Mouse (Mus musculus) lung, postnatal 10 days (tissue): ENCODE measurements around the gene Exoc3l.

Experiments
- DNase-seq: peaks from one replicate; pipeline ENCODE4 v3.0.0; 2021

Exoc3l gene

DNA sequence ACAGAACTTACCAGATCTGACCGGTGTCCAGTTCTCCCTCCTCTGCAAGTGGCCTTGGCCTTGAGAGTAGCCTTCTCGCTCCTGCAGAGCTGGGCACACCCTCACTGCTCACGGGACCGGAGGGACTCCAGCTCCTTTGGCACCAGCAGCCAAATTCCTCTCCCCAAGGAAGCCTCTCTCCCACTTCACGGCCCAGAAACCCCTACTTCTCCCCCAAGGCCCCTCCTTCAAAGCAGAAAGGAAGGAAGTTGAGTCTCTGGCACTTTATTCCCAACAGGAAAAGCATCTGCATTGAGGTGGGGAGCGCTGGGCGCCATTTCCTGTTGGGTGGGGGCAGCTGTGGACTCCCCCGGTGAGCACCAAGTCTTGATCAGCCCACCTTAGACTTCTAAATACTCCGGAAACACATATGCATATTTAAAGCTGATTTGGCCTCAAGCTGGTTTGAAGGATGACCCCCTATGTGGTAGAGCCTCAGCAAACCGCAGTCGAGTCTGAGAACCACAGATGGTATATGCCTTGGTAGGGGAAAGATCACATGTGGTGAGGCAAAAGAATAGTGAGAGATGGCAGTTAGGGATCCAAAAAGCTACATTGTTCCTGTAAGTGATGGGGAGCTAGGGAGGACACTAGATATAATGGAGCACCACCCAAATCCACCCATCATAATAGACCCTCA lies at the start of gene Exoc3l:
Exoc3l (minus strand) TSS at position 207 of the 679 bp plus-strand sequence.
- DNase-seq, result peak; percentile 61

DNA sequence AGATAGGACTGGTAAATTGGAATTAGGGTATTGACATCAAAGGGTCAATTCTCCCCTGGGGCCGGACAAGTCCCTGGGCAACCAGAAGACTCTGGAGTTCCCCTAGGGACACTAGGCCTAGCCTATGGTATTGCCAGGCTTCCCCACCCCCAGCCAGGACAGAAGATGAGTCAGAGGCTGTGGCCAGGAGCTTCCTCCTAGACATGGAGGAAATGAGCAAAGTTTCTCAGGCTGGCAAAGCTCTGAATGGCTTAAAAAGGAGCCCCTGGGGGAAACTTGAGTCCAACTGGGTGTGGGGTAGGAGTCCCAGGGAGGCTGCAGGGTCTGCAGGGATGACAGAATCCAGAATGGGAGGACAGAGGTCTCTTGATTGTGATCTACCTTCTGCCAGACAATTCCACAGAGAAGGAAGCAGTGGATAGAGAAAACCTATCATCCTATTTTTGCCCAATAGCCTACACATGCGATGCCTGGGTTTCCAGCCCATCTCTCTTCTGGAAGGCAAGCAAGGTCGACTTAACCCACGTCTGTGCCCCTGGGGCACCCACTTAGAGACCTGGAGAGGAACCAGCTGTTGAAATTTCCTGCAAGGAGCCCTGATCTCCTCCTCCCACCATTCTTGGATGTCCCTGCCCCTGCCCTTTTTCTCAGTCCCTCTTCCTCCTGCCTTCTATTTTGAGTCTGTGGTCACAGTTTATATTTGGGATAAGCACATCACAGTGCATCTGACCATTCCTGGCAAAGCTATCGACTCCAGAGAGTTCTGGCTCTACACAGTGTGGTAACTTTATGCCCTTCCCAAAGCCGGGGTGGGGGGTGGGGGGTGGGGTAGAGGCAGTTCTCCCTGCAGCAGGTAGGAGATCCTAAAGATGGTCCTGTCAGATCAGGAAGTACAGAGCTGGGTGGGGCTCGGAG lies 49.4 kb upstream of the Exoc3l start:
- DNase-seq, result peak; percentile 76

DNA sequence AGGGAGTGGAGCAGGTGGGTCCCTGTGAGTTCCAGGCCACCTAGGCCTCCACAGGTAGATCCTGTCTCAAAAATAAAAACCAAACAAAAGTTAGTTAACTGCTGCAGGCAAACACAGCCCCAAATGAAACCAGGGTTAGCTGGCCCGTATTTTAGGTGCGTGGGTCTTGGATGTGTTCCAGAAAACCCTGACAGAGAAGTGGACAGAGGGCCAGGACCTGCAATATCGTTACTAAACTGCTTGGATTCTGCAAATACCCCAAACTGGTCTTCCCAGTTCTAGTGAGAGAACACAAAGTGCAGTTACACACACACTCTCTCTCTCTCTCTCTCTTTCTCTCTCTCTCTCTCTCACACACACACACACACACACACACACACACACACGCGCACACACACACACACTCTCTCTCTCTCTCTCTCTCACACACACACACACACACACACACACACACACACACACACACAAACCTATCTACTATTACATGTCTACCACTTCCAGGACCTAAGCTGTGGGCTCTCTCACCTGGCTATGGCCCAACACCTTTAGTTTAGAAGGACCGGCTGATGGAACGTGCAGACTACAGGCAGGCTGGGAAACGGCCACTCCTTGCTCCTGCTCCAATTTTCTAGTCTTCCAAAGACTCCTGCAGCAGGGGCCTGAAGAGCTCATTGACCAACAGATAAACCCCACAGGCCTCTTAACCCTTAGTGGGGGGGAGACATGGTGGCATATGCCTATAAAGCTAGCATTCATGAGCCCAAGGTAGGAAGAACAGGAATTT lies 48.1 kb upstream of the Exoc3l start:
- no peak for DNase-seq

DNA sequence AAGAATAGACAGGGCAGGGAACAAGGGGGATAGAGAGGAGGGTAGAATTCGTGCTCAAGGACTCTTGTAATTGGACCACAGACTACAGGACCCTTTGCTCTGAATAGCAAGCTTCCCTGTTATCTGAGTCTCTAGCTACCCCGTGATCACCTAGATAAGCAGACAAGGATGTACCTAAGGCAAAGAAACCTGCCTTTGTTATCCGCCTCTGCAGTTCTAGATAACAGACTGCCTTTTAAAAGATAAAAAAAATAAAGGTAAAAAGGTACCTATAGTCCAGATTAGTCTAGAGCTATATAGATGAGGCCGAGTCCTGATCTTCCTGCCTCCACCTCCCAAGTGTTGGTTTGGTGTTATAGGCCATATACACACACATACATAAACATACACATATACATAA lies 46.9 kb upstream of the Exoc3l start:
- DNase-seq, result no peak

DNA sequence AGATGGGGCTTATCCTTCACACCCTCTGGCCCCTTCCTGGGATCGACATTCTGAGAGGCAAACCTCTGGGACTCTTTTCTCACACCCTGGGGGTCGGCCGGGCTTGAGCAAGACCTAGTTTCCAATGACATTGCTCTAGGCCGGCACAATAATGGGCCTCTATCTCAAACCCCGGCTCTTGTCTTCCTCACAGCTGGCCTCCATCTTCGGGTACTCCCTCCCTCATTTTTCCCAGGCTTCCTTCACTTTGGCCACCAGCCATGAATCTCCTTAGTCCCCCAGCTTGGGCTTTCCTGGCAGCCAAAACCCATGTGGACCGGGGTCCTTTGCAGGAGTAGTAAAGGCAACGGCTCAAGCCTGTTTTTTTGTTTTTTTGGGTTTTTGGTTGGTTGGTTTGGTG lies 45.5 kb upstream of the Exoc3l start:
- peak; percentile 88 for DNase-seq

DNA sequence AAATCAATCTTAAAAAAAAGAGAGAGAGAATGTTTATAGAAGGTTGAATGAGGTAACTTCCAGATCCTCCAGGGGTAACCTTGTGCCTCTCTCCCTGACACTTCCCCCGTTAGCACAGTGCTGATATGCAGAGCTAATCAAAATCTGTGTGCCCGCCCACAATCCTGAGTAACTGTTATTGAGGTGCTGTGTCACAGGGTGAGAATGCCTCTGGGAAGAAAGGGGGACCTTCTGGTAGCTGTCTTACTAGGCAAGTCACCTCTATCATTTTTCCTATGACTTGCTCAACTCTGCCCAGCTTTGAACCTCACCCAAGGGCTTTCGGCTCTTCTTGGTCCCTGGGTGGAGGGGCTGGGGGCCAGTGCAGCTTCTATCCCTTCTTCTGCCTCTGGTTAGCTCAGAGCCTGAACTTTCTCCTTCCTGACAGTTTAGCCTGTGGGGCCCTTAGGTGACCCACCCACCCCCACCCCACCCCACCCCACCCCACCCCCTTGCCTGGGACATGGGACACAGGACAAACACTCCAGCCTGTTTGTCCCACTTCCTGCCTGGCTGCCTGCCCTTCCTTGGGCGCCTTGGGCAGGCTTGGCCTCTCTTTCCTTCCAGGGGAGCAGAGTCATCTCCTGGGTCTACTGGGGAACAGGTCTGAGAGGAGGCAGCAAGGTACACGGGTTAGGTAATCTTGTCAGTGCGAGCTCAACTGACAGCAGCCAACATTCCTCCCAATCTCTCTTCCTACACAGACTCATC lies 44.2 kb upstream of the Exoc3l start:
- DNase-seq, result peak; percentile 89

DNA sequence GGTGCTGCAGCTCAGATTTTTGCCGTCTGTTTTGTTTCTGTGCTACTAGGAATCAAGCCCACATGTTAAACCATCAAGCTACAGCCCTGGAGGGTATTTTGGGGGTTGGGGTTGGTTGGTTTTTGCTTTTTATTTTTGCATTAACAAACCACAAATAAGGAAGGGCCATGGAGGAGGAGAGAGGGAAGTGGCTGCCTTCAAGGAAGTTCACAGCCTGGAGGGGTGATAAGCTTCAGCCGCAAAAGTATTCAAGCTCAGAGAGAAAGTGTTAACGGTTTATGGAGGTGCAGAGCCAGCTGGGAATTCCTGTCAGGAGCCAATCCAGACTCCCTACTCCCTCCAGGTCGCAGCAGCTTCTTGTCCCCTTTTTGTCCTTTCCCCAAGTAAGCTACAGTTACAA lies 43.1 kb upstream of the Exoc3l start:
- no peak for DNase-seq

DNA sequence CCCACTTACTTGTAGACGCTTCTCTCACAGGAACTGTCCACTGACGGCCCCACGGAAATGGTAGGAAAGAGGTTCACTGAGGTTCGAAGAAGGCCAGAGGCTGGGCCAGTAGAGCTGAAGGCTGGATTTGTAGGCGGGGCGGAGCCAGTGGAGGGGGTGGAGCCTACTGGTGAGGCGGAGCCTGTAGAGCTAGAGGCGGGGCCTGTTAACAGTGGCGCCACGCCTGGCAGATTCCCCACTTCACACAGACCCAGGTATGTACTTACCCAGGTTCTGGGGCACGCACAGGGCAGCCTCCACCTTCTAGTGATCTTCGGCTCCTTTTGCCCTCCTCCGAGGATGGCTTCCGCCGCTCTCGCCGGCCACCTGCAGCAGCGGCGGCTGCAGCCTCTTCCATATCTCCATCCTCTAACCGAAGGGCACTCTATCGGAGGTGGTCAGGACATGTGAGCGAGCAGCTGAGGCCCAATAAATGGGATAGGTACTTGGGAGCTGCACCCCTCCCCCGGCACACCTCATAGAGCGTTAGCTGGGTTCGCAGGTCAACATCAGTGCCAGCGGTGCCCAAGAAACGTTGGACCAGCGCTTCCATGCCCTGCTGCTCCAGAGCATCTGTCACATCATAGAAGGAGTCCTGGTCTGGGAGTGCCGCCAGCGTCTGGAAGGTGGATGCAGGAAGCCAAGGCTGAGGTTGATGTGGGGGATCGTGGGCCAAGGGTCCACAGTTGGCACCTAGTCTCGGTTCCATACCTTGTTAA lies 40.7 kb upstream of the Exoc3l start:
- DNase-seq, result peak; percentile 58

DNA sequence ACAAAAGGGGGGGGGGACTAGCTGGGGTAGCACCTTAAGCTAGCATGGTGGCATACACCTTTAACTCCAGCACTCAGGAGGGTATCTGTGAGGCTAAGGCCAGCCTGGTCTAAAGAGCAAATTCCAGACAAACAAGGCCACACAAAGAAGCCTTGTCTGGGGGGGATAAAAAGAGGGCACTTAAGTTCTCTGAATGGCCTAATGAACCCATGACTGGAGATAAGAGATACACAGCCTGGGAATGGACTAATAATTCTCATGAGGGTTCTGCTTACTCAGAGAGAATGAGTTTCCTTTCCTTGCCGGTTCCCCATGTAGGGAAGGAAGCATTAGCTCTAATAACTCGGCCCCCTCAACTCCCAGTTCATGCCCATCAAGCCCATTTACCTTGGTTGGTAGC lies 36.6 kb upstream of the Exoc3l start:
- no peak for DNase-seq

DNA sequence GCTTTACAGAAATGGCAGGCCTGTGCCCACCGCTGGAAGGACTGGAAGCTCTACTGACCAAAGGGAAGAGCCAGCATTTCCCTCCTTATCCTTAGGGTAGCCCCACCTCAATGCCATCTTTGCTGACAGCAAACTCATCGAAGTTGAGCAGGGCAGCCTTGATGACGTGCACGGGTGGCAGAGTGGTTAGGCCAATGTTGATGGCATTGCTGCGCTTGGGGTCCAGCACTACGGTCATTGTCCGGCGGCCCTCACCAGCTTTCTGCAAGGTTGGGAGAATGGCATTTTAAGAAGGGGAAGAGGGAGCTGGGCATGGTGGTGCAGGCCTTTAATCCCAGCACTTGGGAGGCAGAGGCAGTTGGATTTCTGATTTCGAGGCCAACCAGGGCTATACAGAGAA lies 36.0 kb upstream of the Exoc3l start:
- no peak for DNase-seq

DNA sequence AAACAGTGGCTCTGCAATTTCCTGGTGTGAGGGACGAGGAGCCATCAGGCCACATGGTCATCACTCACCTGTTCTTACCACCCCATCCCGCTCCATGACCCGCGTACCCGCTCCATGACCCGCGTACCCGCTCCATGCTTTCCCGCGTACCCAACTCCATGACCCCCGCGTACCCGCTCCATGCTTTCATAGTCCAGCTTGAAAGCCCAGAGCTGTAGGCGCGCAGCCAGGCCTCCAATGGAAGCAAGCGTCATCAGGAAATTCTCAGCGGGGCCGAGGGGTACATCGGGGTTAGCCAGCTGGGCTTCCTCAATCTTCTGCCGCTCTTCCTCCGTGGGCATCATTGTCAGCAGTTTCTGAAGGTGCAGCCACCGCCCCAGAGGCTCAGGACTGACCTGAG lies 35.6 kb upstream of the Exoc3l start:
- DNase-seq, result no peak

DNA sequence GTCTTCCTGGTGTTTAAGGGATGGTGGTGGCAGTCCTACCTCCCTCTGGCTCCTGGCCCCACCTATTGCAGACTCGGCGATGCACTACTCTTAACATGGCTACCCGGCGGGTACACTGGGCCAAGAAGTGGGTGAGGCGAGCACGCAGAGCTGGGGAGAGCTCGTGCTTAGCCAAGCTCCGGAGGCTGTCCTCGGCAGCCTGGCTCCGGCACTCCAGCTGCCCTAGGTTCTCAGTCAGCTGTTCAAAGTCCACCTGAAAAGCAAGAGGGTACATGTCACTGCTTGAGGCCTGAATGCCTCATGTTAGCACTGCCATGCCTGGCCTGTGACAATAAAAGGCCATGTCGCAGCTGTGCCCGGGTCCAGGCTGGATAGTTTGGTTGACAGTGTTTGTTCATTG lies 34.4 kb upstream of the Exoc3l start:
- DNase-seq, result no peak

DNA sequence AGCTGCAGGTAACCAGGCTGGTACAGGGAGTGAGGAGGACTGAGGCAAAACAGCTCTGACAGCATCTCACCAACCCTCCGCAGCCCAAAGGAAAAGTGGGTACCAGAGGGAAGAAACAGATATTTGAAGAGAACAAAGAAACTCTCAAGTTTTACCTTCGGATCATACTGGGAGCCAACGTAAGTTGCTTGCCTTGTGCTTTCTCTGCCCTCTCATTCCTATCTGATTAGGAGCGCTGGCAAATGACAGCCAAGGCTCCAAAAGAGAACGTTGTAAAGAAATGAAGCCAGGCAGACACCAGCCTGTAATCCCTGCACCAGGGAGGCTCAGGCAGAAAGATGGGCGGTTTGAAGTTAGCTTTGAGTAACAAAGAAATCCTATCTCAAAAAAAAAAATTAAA lies 31.1 kb upstream of the Exoc3l start:
- no peak for DNase-seq

DNA sequence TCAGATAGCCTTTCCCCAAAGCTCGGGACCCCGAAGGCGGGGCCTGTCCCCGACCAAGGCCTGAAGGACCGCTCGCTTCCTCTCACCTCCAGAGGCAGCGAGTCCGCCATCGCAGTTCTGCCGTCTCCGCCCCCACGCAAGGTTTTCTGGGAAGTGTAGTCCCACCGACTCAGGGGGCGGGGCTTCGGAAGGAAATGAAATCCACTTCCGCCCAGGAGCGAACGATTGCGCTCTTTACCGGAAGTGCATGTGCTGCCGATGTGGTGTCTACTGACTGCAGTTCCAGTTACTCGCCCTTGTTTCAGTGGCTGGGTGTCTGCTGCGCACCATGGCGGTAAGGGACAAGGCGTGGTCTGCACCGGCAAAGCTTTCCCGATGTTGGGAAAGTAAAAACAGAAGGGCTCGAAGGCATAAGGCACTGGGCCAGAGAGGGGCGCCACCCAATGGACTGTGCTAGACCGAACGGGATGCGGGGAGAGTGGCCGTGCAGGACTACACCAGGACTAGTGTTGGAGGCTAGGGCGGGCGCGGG lies 30.3 kb upstream of the Exoc3l start, which contains the start of the genes Lrrc29 and Tmem208:
Lrrc29 (minus strand) TSS at position 138 of the 532 bp plus-strand sequence.
Tmem208 (plus strand) TSS at position 214 of the 532 bp plus-strand sequence.
- DNase-seq, result peak; percentile 99

DNA sequence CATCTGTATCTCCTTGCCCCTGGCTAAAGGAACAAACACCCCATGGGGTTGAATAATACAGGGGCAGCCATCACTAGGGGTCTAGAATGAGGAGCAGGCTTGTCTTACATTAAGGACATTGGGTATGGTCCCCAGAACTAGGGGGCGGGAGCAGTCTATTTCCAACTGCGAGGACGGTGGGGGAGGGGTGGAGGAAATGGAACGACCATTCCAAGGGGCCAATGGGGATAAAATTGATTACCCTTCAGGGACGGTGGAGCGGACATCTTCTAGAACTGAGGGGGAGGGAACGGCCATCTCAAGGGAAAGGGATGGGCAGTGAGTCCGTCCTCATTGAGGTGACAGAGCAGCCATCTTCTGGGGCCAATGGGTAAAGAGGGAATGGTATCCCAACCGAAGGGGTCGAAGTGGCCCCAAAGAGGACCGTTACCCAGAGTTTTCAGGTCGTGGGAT lies 29.8 kb upstream of the Exoc3l start:
- no peak for DNase-seq

DNA sequence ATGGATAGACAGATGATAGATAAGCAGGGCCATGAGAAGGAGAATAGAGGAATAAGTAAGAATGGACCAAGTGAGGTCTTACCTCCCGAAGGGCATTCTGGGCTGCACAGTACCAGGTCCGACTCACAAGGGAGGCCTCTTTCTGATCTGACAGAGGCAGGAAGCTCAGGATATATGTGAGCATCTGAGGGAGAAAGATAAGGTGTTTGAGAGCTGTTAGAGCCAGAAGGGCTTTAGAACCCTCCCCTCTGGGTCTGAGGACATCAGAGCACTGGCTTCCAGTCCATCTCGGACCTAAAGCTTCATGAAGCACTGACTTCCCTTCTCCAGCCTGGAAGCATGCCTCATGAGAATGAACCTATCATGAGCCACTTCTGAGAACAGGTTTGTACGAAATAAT lies 27.3 kb upstream of the Exoc3l start:
- DNase-seq, result no peak

DNA sequence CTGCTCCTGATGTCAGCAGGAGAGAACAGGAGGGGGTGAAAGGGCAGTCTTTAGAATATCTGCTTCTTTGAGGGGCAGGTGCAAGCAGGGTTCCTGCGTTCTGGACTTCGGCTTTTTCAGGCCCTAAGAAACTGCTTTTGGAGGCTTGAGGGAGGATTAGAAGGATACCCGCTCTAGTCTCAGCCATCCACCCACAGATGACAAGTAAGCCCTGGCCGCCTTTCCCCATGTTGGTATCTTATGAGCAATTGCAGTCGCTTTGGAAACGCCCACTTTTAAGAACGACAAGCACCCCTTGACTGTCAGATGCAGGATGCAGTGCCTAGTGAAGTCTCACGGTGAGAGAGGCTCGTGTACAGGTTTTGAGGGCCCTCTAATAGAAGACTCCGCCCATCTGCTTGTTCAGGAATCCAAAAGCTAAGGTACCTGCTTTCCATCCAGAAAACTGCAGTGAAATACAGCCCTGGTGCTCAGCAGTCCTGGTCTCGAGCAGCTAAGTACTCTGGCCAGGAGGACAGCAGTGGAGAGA lies 22.8 kb upstream of the Exoc3l start:
- DNase-seq, result peak; percentile 58

DNA sequence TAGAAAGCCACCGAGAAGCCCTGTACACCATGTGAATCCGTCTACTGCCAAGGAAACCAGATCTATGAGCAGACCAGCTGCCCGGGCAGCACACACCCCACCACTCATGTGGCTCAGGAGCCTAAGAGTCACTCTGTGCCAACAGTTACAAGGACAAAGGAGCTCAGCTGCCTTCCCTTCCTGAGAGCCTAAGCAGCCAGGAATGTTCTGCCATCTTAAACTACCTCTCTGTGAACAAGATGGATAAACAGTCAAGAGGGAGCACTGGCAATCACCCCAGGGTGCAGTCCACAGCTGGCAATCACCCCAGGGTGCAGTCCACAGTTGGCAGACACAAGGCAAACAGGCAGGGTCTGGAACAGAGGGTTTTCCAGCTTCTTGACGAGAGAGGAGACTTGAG lies 22.0 kb upstream of the Exoc3l start:
- DNase-seq, result peak; percentile 70

DNA sequence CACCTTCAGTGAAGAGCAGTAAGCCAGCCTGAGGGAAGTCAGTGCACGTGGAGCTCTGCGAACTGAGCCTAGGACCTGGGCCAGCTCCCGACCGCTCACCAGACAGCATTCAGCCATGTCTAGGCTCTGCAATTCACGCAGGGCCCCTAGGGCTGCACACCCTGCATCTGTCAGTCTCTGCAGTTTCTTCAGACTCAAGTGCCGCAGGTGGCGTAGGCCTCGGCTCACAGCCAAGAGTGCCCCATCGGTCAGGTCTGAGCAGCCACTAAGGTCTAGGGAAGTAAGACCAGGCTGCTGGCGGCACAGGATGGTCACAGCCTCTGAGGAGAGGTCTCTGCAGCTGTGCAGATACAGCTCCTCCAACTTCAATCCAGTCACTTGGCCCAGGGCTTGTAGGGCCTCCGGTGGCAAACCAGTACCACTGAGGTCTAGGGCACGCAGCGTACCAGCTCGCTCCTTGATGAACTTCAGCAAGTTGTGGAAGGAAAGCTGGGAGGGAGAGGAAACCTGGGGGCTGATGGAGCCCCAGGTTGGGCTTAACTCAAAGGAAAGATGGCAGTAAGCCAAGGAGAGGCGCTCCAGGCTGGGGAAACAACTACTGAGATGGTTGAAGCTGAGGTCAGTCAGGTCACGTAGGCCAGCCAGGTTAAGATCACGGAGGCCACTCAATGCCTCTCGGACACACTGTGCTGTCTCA lies 19.3 kb upstream of the Exoc3l start:
- no peak for DNase-seq

DNA sequence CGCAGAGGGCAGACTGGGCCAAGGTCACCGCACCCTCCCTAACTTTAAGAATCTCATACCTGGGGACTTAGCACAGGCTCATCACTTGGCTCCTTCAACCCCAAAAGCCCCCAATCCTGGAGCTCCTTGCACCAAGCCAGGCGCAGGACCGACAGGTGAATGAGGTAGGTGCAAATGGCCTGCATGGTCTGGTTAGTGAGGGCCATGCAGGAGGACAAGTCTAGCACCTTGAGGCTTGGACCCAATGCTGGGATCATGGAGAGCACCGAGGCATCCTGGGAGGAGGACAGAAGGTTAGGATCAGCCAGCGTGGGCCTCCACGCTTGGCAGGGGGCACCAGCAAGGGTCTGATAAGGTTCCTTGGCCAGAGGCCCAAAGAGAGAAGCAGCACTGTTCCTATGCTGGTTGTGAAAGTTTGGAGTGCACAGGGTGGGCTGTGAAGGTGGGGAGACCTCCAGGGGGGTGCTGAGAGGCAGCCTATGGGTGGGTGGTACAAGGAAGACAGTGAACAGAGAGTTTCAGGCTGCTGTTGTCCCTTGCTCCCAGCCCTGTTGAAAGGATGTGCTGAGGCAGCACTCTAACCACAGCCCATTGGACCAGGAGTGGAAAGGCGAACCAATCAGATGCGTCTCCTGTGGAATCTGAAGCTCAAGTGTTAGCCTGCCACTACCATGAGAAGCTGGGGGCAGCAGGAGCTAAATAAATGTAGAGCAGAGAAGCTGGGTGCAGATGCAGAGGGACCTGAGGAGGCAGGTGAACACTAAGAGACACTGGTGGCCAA lies 17.9 kb upstream of the Exoc3l start:
- no peak for DNase-seq
